Mouse (Mus musculus) adrenal gland, postnatal 10 days (tissue): ENCODE data around the gene Olfr486. TPM values are rescaled to one million over a fixed set of nuclear protein-coding genes. Genes with fewer than 3 reads are reported as not detected.
"Not testable (repeated sequence)": the region's sequence is repeated elsewhere in the genome, so short reads cannot be mapped to it uniquely, and the experiment has no call there.

Experiments
- DNase-seq: peaks from one replicate; pipeline ENCODE4 v3.0.0; 2021; ENCODE audit warnings: mixed read lengths
- long read RNA-seq, 2 experiments: library from polyadenylated mRNA; stranded (forward); transcript quantifications; one replicate each; pipeline ENCODE4 v2.0.0; 2021
- total RNA-seq, 2 experiments: library from RNA; stranded (reverse); gene quantifications; 2 replicates each; pipeline ENCODE4 v1.2.3; 2021

Olfr486 gene
- total RNA-seq = not detected
- long read RNA-seq, experiment 1 = 0 reads
- long read RNA-seq, experiment 2 = 0 reads

DNA sequence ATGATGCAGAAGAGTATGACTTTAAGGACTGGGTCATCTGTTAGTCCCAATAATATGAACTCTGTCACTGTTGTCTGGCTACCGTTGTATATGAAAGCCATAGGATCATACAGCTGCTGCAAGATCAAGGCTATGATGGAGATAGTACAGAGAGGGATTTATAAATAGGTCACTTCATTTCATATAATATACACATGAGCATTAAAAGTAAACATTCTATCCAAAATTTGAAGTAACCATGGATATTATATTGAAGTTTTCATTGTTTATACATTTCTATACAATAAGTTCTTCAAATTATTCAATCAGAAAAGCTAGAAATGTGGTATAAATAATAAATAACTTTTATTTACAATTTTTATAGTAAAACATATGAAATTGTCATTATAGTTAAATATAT lies at the start of gene Olfr486:
Gene Olfr486 (minus strand): TSS at position 101 of the 400 bp plus-strand sequence.
- DNase-seq = not testable (repeated sequence)

DNA sequence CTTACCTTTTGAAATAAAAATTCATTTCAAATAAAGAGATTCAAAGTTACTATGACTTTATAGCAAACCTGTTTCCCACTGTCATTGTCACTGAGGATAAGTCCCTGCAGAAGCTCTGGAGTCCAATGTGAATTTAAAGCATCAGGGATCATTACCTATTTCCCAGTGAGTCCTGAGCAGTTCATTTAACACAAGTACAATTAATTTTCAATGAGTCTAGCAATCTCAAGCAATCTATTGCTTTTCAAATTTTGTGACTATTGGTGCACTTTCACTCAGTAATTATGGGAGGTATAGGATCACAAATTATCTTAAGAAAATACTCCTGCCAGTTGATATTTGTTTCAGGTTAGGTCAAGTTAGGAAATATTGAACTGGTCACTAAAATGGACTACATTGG lies 42.0 kb upstream of the Olfr486 start, which contains the start of gene Olfr487:
Gene Olfr487 (minus strand): TSS at position 101 of the 400 bp plus-strand sequence.
- DNase-seq = not testable (repeated sequence)

DNA sequence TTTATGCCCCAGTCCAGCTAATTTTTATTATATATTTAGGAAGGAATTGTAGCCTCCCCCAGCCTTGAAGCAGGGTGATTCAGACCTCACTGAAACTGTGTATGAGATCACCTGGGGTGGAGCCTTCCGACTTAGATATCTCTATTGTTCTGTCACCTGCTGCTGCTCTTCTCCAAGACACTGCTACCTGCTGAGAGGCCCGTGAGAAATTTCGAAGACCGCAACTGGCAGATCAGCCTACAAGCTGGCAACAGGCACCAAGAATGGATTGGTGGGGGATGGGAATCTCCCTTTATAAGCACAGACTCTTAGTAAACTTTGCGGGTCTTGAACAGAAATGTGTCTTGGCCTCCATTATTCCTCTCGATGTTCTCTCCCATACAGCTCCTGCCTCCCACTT lies 24.4 kb upstream of the Olfr486 start:
- no peak for DNase-seq

DNA sequence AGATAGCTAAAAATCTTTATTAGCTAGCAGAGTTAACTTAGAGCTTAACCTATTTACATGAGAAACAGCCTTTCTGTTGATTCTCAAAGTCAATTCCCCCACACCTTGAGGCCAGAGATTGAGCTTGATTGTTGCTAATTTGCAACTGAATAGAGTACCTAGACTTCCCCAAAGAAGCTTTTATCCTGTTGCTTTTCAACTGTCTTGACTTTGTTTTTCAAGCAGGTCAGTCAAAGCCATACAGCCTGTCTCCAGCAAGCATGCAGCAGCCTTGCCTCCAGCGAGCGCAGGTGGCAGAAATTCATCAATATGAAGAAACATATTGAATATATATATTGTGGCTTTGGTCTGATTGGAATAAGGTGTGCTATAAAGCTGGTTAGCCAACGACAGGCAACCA lies 23.8 kb upstream of the Olfr486 start:
- not testable (repeated sequence) for DNase-seq

DNA sequence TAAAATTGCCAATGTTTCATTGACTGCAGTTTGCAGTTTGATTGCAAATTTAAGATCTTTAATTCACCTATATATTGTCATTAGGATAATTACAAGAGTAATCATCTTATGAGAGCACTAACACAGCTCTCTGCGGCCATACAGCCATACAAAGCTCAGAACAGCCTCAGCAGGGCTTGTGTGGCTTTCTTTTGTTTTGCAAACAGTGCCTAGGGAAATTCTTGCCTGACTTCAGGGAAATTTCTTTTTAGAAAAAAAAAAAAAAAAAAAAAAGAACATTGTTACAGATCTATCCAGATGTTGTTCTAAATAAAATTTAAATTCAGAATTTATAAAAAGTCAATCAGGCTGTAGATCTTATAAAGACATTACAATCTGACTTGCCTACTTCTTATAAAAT lies 20.2 kb upstream of the Olfr486 start:
- not testable (repeated sequence) for DNase-seq

DNA sequence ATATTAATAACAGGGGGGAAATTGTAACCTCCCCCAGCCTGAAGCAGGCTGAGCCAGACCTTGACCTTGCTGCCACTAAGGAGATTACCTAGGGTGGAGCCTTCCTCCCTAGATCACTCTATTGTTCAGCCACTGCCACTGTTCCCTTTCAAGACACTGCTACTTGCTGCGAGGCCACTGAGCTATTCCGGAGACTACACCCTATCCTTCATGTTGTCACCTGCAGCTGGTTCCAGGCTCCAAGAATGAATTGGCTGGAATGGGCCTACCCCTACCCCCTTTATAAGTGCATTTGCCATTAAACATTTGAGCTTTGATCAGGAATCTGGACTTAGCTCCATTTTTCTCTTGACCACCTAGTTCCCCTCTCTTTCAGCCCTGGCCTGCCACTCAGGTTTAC lies 18.7 kb upstream of the Olfr486 start:
- not testable (repeated sequence) for DNase-seq

DNA sequence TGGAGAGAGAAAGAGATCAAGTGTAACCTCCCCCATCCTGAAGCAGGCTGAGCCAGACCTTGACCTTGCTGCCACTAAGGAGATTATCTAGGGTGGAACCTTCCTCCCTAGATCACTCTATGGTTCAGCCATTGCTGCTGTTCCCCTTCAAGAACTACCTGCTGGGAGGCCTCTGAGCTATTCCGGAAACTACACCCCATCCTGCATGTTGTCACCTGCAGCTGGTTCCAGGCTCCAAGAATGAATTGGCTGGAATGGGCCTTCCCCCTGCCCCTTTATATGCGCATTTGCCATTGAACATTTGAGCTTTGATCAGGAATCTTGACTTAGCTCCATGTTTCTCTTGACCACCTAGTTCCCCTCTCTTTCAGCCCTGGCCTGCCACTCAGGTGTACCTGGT lies 12.7 kb upstream of the Olfr486 start:
- not testable (repeated sequence) for DNase-seq

DNA sequence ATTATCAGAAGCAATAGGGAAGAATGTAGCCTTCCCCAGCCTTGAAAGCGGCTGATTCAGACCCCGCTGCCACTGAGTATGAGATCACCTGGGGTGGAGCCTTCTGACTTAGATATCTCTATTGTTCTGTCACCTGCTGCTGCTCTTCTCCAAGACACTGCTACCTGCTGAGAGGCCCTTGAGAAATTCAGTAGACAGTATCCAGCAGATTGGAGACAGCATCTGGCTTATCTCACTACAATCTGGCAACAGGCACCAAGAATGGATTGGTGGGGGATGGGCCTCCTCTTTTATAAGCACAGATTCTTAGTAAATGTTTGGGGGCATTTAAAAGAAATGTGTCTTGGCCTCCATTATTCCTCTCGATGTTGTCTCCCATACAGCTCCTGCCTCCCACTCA lies 11.9 kb upstream of the Olfr486 start:
- DNase-seq = not testable (repeated sequence)

DNA sequence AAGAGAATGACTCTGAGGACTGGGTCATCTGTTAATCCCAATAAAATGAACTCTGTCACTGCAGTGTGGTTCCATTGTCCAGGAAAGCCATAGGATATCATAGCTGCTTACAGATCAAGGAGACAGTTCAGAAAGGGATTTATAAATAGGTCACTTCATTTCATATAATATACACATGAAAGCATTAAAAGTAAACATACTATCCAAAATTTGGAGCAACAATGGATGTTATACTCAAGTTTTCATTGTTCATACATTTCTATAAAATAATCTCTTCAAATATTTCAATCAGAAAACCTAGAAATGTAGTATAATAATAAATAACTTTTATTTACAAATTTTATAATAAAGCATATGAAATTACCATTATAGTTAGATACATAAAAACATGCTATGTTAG lies 12.8 kb downstream of the Olfr486 start, which contains the start of gene Olfr485:
Gene Olfr485 (minus strand): TSS at position 101 of the 400 bp plus-strand sequence.
- no peak for DNase-seq

DNA sequence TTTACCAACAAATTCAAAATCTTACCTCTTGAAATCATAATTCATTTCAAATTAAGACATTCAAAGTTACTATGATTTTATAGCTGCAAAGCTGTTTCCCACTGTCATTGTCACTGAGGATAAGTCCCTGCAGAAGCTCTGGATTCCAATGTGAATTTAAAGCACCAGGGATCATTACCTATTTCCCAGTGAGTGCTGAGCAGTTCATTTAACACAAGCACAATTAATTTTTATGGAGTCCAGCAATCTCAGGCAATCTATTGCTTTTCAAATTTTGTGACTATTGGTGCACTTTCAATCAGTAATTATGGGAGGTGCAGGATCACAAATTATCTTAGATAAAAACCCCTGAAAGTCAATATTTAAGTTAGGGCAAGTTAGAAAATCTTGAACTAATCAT lies 45.2 kb downstream of the Olfr486 start, which contains the start of gene Olfr484:
Gene Olfr484 (minus strand): TSS at position 101 of the 400 bp plus-strand sequence.
- DNase-seq = no peak

Other genes starting within 250 kb of the Olfr486 start
- gene Olfr473, start 242.3 kb downstream of the Olfr486 start, total RNA-seq = not detected
- gene Olfr474, start 218.1 kb downstream of the Olfr486 start, total RNA-seq = not detected
- gene Olfr476, start 207.9 kb downstream of the Olfr486 start, total RNA-seq = not detected
- under 1 TPM in 1 of 2 experiments, not detected in 1; 0.09 TPM for gene Olfr477, start 186.0 kb downstream of the Olfr486 start, total RNA-seq
- gene Olfr478, start 138.8 kb downstream of the Olfr486 start, total RNA-seq = not detected
- gene Olfr479, start 122.0 kb downstream of the Olfr486 start, total RNA-seq = not detected
- gene Olfr480, start 105.4 kb downstream of the Olfr486 start, total RNA-seq = not detected
- not detected for gene Olfr481, start 92.9 kb downstream of the Olfr486 start, total RNA-seq
- gene Olfr482, start 75.2 kb downstream of the Olfr486 start, total RNA-seq = 1 to 10 TPM; 1.7 TPM
- gene Olfr483, start 71.9 kb downstream of the Olfr486 start, total RNA-seq = not detected
- gene Olfr484, start 45.3 kb downstream of the Olfr486 start, total RNA-seq = not detected
- not detected for gene Olfr485, start 12.9 kb downstream of the Olfr486 start, total RNA-seq
- gene Olfr487, start 41.9 kb upstream of the Olfr486 start, total RNA-seq = not detected
- gene Olfr488, start 85.6 kb upstream of the Olfr486 start, total RNA-seq = not detected
- gene Olfr490, start 116.2 kb upstream of the Olfr486 start, total RNA-seq = not detected
- gene Olfr491, start 140.7 kb upstream of the Olfr486 start, total RNA-seq = not detected
- not detected for gene Olfr492, start 150.9 kb upstream of the Olfr486 start, total RNA-seq
- gene Olfr493, start 174.2 kb upstream of the Olfr486 start, total RNA-seq = not detected
- gene Olfr494, start 192.6 kb upstream of the Olfr486 start, total RNA-seq = not detected
- gene Olfr495, start 220.4 kb upstream of the Olfr486 start, total RNA-seq = not detected
- gene Olfr497, start 247.7 kb upstream of the Olfr486 start, total RNA-seq = not detected